Mouse (Mus musculus) ES-E14 (cell line): ENCODE measurements at regions not wholly inside any gene's neighbourhood (a gene's known extent, or its start where the extent isn't known, plus 50 kb on each side); places are given as distances from the start of the nearest gene placed in this dataset.

Source experiments
- DNase-seq: peaks from one replicate; pipeline ENCODE4 v3.0.0-alpha.2; 2013; ENCODE audit warnings: low read depth, low spot score
- H3K27ac ChIP-seq: 2 replicates; pipeline ENCODE4 v1.5.1; 2012; ENCODE audit warnings: low read depth, mild to moderate bottlenecking, low read length, moderate library complexity, mixed read lengths; ENCODE audit not compliant: poor library complexity, insufficient read depth, severe bottlenecking
- H3K36me3 ChIP-seq: 2 replicates; pipeline ENCODE4 v1.6.1; 2012; ENCODE audit warnings: mild to moderate bottlenecking, low read length, moderate library complexity, mixed read lengths; ENCODE audit not compliant: control insufficient read depth, poor library complexity, insufficient read depth, severe bottlenecking
- H3K4me1 ChIP-seq, 2 experiments: fragments of 150-350 bp in 1 of 2; sonication (generic) in 1 of 2; 2 replicates each; pipeline ENCODE4 v1.6.1; 2012; ENCODE audit warnings: low read length in 2 of 2, mild to moderate bottlenecking in 1 of 2, mixed read lengths in 1 of 2; ENCODE audit not compliant: control insufficient read depth in 2 of 2, insufficient read depth in 2 of 2, poor library complexity in 1 of 2
- H3K4me3 ChIP-seq, 2 experiments: fragments of 150-350 bp in 1 of 2; sonication (generic) in 1 of 2; 2 replicates each; pipeline ENCODE4 v1.5.1; 2012; ENCODE audit warnings: low read length in 2 of 2, low read depth in 1 of 2, mild to moderate bottlenecking in 1 of 2, mixed read lengths in 1 of 2; ENCODE audit not compliant: insufficient read depth in 1 of 2, poor library complexity in 1 of 2, severe bottlenecking in 1 of 2
- H3K9ac ChIP-seq: 2 replicates; pipeline ENCODE4 v1.6.1; 2012; ENCODE audit warnings: low read depth, mild to moderate bottlenecking, low read length, mixed read lengths; ENCODE audit not compliant: poor library complexity, insufficient read depth, severe bottlenecking
- H3K9me3 ChIP-seq: fragments of 150-350 bp; sonication (generic); 2 replicates; pipeline ENCODE4 v1.6.1; 2012; ENCODE audit warnings: low read depth, mild to moderate bottlenecking, low read length; ENCODE audit not compliant: control insufficient read depth, insufficient read depth
- CHD2 ChIP-seq: IDR thresholded peaks from 2 replicates; pipeline ENCODE4 v1.6.1; 2014; ENCODE audit warnings: mild to moderate bottlenecking, low read depth, low read length, inconsistent platforms
- HCFC1 ChIP-seq: IDR thresholded peaks from 2 replicates; pipeline ENCODE4 v1.6.1; 2012; ENCODE audit warnings: low read length, inconsistent platforms, borderline replicate concordance; ENCODE audit not compliant: insufficient read depth
- MAFK ChIP-seq: IDR thresholded peaks from 2 replicates; pipeline ENCODE4 v1.6.1; 2014; ENCODE audit warnings: mild to moderate bottlenecking, low read depth, low read length, inconsistent platforms; ENCODE audit not compliant: insufficient read depth
- ZC3H11A ChIP-seq: IDR thresholded peaks from 2 replicates; pipeline ENCODE4 v1.6.1; 2012; ENCODE audit warnings: low read depth, mild to moderate bottlenecking, inconsistent platforms, low read length, borderline replicate concordance
- ZNF384 ChIP-seq: IDR thresholded peaks from 2 replicates; pipeline ENCODE4 v1.6.1; 2012; ENCODE audit warnings: low read depth, low read length, inconsistent platforms
- in situ Hi-C, 2 experiments: fragments of 600-800 bp; cut with MboI; formaldehyde crosslinking; loops; one replicate each; pipeline ENCODE4 v1.15.1; 2025; ENCODE audit warnings: low sequenced_read_pairs in 2 of 2, inconsistent platforms in 1 of 2; ENCODE audit not compliant: unreplicated experiment in 2 of 2

DNA sequence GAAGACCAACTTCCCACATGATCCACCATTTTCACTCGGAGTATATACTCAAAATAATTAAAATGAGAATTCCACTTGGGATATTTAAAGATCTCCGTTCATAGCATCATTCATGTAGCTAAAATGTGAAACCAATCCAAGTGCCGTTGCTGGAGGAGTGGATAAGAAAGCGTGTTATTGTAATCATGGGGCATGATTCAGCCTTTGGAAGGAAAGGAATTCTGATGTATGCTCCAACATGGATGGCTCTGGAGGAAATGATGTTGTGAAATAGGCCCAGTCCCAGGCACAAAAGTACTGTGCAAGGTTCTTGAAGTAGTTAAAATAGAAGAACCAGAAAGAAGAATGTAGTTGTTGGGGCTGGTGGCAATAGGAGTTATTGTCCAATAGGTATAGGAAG lies 64.7 kb upstream of the Rbms1 start:
- Histone ChIP-seq H3K36me3 (no peaks in the 10 kb centered on the region), H3K4me3 (no peak overlapping the region), H3K4me1 (no peaks in the 10 kb centered on the region), H3K9ac (no peak overlapping the region), H3K9me3 (no peaks in the 10 kb centered on the region), H3K27ac (no peak overlapping the region)
- no peak for DNase-seq
- TF ChIP-seq MAFK (no peak), CHD2 (no peak), ZC3H11A (no peak), HCFC1 (no peak), ZNF384 (no peak)
- in situ Hi-C loops: no loop called here

- H3K27ac ChIP-seq: no peak overlapping the region
- in situ Hi-C loops: no loop called here
- TF ChIP-seq ZC3H11A: no peak
- no peak for TF ChIP-seq MAFK
- no peak for TF ChIP-seq CHD2
- TF ChIP-seq HCFC1: no peak
- no peak for TF ChIP-seq ZNF384
- DNase-seq: no peak
- H3K4me1 ChIP-seq: no peaks in the 10 kb centered on the region
- H3K9ac ChIP-seq: no peak overlapping the region
- H3K9me3 ChIP-seq: no peaks in the 10 kb centered on the region
- no peak overlapping the region for H3K4me3 ChIP-seq
- no peaks in the 10 kb centered on the region for H3K36me3 ChIP-seq
Measured at GRCm38 (mm10) chr2:61022411-61022810, 59.4 kb upstream of the Rbms1 start.

DNA sequence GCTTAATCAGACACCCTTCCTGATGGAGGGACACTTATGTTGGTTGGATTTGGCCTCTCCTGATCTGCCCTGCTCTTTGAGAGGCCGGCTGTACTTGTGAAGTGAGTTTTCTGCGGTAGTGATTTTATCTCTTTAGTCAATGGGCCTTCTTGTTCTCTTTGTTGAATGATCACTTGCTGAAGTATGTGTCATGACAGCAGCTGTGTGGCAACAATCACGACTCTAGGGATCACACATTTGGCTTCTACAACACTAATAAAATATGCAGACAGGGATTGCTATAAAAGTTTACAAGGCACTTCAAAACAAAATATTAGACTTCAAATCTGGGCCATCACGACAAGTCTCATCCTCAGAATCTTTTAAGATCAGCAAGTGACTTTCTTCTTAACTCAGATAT lies 57.8 kb upstream of the Rbms1 start:
- Histone ChIP-seq H3K4me3 (no peak overlapping the region), H3K4me1 (no peaks in the 10 kb centered on the region), H3K9ac (no peak overlapping the region), H3K27ac (no peak overlapping the region), H3K9me3 (no peaks in the 10 kb centered on the region), H3K36me3 (no peaks in the 10 kb centered on the region)
- in situ Hi-C loops: no loop called here
- DNase-seq: no peak
- TF ChIP-seq ZC3H11A: no peak
- no peak for TF ChIP-seq HCFC1
- TF ChIP-seq ZNF384: no peak
- TF ChIP-seq CHD2: no peak
- TF ChIP-seq MAFK: no peak

DNA sequence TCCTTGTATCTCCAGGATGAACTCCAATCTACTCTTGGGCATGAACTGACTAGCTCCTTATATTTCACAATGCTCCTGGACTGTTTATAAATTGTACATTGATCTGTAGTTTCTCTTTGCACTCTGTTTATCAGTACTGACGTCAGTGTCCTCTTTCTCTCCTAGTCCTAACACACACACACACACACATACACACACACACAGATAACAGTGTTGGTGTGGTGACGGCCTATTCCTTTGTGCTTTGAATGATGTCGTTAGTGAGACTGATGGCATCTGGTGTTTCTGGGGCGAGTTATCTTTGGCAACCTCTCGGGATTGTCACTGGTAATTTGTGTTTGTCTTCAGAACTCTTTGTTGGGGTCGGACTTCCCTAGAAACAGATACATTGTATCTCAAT lies 50.0 kb upstream of the Rbms1 start:
- TF ChIP-seq ZC3H11A (no peak), MAFK (no peak), HCFC1 (no peak), CHD2 (no peak), ZNF384 (no peak)
- in situ Hi-C loops: no loop called here
- Histone ChIP-seq H3K36me3 (no peaks in the 10 kb centered on the region), H3K4me3 (no peak overlapping the region), H3K9me3 (no peaks in the 10 kb centered on the region), H3K4me1 (no peaks in the 10 kb centered on the region), H3K27ac (no peak overlapping the region), H3K9ac (no peak overlapping the region)
- no peak for DNase-seq
